Mouse (Mus musculus) heart, embryonic 11.5 days (tissue): ENCODE results near the gene Cutc. TPM values are rescaled to one million over a fixed set of nuclear protein-coding genes. Genes with fewer than 3 reads are reported as not detected.

ENCODE experiments used
- ATAC-seq: fragments of 200-750 bp; cut with Nextera tagmentation; replicated peaks from 2 replicates; pipeline ENCODE4 v1.8.0; 2017; ENCODE audit warnings: moderate library complexity; ENCODE audit not compliant: insufficient number of reproducible peaks, low FRiP score, low TSS enrichment
- H3K27ac ChIP-seq: fragments of 300-500 bp; sonication (generic); 2 replicates; pipeline ENCODE4 v1.5.1; 2014; ENCODE audit warnings: mild to moderate bottlenecking, low read depth, low read length
- H3K27me3 ChIP-seq: fragments of 300-500 bp; sonication (generic); 2 replicates; pipeline ENCODE4 v1.6.1; 2014; ENCODE audit warnings: mild to moderate bottlenecking, low read length, mixed read lengths; ENCODE audit not compliant: control insufficient read depth, insufficient read depth
- H3K36me3 ChIP-seq: fragments of 300-500 bp; sonication (generic); 2 replicates; pipeline ENCODE4 v1.6.1; 2014; ENCODE audit warnings: mild to moderate bottlenecking, low read length, moderate library complexity, mixed read lengths; ENCODE audit not compliant: control insufficient read depth, insufficient read depth
- H3K4me1 ChIP-seq: fragments of 300-500 bp; sonication (generic); 2 replicates; pipeline ENCODE4 v1.6.1; 2014; ENCODE audit warnings: low read length; ENCODE audit not compliant: control insufficient read depth, insufficient read depth
- H3K4me2 ChIP-seq: fragments of 300-500 bp; sonication (generic); 2 replicates; pipeline ENCODE4 v1.6.1; 2014; ENCODE audit warnings: mild to moderate bottlenecking, moderate library complexity
- H3K4me3 ChIP-seq: fragments of 300-500 bp; sonication (generic); 2 replicates; pipeline ENCODE4 v1.5.1; 2014; ENCODE audit warnings: low read depth, low read length
- H3K9ac ChIP-seq: fragments of 300-500 bp; sonication (generic); 2 replicates; pipeline ENCODE4 v1.6.1; 2014; ENCODE audit warnings: mild to moderate bottlenecking, low read depth, low read length, moderate library complexity
- H3K9me3 ChIP-seq: fragments of 300-500 bp; sonication (generic); replicated peaks from 2 replicates; pipeline ENCODE4 v1.6.1; 2016; ENCODE audit warnings: low read length; ENCODE audit not compliant: control insufficient read depth
- WGBS: fragments of 180-500 bp; shearing (Covaris S2); extraction: QIAGEN DNeasy Blood & Tissue Kit; methylation state at CpG from one replicate; pipeline ENCODE4 v1.1.7; 2014; ENCODE audit not compliant: insufficient replicate concordance; 5-methylcytosine and 5-hydroxymethylcytosine counted together
- polyA plus RNA-seq: library from polyadenylated mRNA; unstranded; fragments of >200 nt; fragmentation: Nextera tagmentation; extraction: Ambion mirVana; gene quantifications from 2 replicates; pipeline ENCODE4 v1.2.1, GENCODE M21; 2014

Gene Cutc
- polyA plus RNA-seq, 1 experiment from 2014 or later, result 10.9 TPM

GRCm38 (mm10) chr19:43815661-43816414, 63.0 kb downstream of the Cutc start:
- ATAC-seq, result no peak
- H3K4me3 ChIP-seq, result no peak overlapping the region
- WGBS, result 65% methylated on average over 14 of the region's 14 CpGs
- H3K27ac ChIP-seq, result no peak overlapping the region
- no peaks in the 10 kb centered on the region for H3K27me3 ChIP-seq
- H3K36me3 ChIP-seq, result no peaks in the 10 kb centered on the region
- no peaks in the 10 kb centered on the region for H3K9me3 ChIP-seq
- H3K4me1 ChIP-seq, result no peaks in the 10 kb centered on the region
- no peak overlapping the region for H3K4me2 ChIP-seq
- no peak overlapping the region for H3K9ac ChIP-seq

Other genes with a start within 250 kb of the Cutc start
- gene Got1, start 228.4 kb upstream of the Cutc start, polyA plus RNA-seq, result 134 and 158 TPM in 2 replicates
- gene Nkx2-3, start 140.7 kb upstream of the Cutc start, polyA plus RNA-seq, result not detected in 2 replicates
- 5.7 and 9.5 TPM in 2 replicates for gene Slc25a28, start 78.1 kb upstream of the Cutc start, polyA plus RNA-seq
- gene Entpd7, start 63.3 kb upstream of the Cutc start, polyA plus RNA-seq, result 9.1 and 10.6 TPM in 2 replicates
- gene Cox15, start within 50 bp of the Cutc start, polyA plus RNA-seq, result 8.8 and 10.4 TPM in 2 replicates
- 0.03 and 0.04 TPM in 2 replicates for gene Abcc2, start 29.2 kb downstream of the Cutc start, polyA plus RNA-seq
- gene Dnmbp, start 187.2 kb downstream of the Cutc start, polyA plus RNA-seq, result 11.4 and 11.7 TPM in 2 replicates
- 0.77 and 2.0 TPM in 2 replicates for gene Cpn1, start 233.6 kb downstream of the Cutc start, polyA plus RNA-seq